Mouse (Mus musculus) naive thymus-derived CD4-positive, alpha-beta T cell, adult 2 months (primary cell): ENCODE measurements around the gene Lpin1.

Source experiments
- DNase-seq: peaks from one replicate; pipeline ENCODE4 v3.0.0-alpha.2; 2011; ENCODE audit warnings: low read depth

The Lpin1 gene

GRCm38 (mm10) chr12:16570371-16571060 is 40.2 kb downstream of the Lpin1 start:
- peak; percentile 22 for DNase-seq

DNA sequence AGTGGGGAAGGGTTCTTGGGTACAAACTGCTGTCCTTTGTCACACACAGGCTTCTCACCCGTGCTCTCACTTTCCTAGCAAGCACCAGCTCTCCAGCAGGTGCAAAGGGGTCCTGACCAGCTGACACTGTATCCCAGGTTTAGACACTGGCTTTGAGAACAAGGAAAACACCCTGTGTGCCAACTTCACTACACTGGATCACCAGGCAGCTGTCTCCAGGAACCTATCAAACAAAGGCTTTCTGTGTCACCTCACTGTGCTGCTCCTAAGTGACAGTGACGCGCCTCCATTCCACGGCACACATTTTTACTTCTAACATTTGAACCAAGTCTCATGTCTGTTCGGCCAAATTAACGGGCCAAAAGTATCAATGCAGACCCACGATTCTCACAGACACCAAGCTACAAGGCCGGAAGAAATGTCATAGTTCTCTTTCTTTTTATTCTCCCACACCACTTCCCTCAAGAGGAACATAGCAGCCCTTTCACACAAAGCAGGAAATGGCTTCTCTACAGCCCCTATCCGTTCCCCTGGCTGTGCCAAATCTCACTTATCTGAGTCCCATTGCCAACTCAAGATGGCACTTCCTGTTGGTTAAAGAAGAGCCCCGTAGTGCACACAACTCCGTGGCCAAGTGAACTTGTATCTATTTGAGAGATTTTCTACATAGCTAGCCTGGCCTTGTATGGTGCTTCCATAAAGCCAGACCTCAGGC is 41.7 kb downstream of the Lpin1 start:
- peak; percentile 70 for DNase-seq

- DNase-seq = peak; percentile 90
Observed at GRCm38 (mm10) chr12:16568496-16568895, 42.3 kb downstream of the Lpin1 start.

- no peak for DNase-seq
Observed at GRCm38 (mm10) chr12:16568090-16568489, 42.7 kb downstream of the Lpin1 start.

GRCm38 (mm10) chr12:16563427-16563826 is 47.3 kb downstream of the Lpin1 start:
- no peak for DNase-seq

GRCm38 (mm10) chr12:16562647-16563046 is 48.1 kb downstream of the Lpin1 start:
- no peak for DNase-seq

DNA sequence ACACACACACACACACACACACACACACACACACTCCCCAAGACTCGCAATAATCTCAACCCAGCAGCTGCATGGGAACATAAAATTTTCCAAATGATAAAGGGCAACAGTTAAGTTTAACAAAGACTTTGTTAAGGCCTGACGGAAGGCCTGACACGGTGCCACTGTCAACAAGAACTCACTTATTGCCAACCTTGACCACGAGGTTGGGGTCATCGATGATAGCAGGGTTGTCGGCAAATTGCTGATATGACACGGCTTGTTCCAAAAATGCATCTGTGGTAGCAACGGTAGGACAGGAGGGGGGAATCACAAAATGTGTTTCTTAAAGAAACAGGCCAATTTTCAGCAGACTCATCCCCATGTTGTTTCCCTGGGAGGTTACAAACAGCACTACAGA is 48.6 kb downstream of the Lpin1 start:
- no peak for DNase-seq

DNA sequence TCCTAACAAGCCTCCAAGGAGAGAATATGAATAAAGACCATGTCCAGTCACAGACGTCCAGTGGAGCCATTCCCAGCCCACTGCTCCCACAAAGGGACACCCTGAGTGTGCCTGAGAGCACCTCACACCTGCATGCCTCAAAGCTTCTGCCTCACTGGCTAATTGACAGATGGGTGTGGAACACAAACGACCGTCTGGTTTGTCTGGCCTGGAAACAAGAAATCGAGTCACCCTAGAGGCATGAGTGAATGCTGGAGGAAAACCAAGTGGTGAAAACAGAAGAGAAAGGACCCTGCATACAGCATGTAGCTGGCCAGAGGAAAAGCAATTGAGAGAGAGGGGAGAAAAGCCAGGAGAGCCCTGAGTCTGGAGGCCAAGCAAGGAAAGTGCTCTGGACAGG is 53.5 kb downstream of the Lpin1 start:
- DNase-seq = no peak

DNA sequence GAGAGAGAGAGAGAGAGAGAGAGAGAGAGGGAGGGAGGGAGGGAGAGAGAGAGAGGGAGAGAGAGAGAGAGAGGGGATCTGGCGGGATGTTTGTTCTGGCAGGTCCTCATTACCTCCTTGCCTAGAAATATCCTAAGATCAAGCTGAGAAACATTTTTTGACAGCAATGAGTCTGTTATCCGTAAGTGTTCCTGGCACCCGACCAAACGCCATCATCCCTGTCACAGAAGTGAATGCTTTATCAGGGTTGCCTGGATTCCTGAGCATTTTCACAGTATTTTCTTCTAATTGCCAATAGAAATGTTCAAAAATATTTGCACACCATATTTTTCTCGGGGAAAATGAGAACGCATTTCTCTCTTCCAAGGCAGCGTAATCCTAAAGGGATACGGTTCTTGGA is 56.6 kb downstream of the Lpin1 start:
- DNase-seq = no peak

GRCm38 (mm10) chr12:16552108-16552771 is 58.5 kb downstream of the Lpin1 start:
- DNase-seq = no peak

DNA sequence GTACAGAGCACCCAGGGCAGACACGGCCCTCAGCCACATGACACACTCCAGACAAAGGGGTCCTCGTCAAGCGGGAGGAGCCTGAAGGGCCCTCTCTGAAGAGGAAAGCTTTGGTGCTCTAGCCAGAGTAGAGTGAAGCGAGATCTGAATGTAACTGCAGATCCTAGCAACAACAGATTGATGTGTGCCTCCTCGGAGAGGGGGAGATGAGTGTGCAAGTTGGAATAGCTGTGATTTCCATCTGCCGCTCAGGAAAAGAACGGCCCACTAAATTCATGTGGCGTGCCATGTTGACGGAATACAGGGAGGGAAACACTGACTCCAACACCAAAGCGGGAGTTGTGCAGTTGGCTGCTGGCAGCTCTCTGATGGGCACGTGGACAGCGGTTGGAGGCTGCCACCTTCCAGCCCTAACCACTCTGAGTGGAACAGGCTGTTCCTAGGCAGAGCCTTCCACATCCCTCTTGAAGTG is 59.7 kb downstream of the Lpin1 start:
- no peak for DNase-seq

- no peak for DNase-seq
Observed at GRCm38 (mm10) chr12:16548824-16549375, 61.9 kb downstream of the Lpin1 start.

- no peak for DNase-seq
Observed at GRCm38 (mm10) chr12:16541606-16542005, 69.2 kb downstream of the Lpin1 start.

DNA sequence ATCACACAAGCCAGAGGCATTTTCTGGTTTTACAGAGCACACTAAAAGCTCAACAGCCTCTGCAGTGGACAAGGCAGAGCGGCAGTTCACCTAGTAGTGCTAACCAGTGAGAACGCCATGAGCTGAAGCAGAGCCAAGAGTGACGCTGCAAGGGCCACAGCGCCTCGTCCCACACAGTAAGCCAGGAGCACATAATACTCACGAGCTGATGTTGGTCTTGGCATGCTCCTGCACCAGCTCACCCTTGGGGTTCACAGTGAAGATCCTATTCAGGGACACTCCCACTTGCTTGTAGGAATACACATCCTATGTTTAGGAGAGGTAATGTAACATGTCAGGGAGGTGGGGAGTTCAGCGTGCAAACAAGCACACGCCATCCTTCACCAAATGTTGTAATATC is 70.1 kb downstream of the Lpin1 start:
- no peak for DNase-seq

DNA sequence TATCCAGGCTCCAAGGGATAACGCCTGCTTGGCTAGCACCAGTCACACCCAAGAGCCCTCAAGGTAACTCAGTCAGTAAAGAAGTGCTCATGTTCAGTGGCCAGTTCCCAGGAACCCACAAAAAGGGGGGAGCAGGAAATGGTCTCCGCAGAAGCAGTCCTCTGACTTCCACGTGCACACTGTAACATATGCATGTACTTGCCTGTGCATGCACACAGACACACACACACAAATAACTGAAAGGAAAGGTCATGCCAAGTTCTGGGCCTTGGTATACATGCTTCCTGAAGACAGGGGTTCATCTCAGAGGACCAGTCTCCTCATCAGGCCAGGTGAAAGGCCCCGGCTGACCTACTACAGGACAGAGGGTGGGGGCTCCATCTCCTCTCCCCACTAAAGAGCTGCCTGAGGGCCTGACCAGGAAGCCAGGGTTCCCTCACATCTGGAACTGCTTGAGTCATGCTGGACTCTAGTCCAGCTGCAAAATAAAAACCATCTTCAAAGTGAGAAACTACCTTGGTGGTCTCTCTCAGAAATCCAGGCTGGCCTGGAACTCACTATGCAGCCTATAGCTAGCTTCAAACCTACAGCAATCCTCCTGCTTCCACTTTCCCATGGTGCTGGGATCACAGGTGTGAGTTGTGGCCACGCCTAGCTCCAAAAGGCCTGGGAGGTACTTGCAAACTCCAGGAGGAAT is 70.7 kb downstream of the Lpin1 start:
- no peak for DNase-seq

DNA sequence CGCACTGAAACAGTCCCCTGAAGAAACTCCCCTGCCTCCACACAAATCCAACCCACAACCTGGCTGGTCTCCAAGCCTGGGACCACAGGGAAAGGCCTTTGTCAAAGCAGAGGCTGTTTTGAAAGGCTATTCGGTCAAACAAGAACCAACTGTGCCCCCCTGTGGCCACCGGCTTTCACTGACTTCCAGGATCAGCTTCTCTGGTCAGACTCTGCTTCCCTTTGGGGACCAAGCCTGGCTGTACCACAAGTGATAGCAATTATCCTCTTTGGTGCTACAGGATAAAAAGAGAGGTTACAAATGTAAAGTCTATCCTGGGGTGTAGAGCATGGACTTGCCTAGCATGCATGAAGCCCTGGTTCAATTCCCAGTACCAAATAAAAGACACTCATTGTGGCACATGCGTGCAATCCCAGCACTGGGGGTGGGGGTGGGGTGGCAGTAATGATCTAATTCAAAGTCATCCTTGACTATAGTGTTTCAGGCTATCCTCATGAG is 77.4 kb downstream of the Lpin1 start:
- peak; percentile 48 for DNase-seq

DNA sequence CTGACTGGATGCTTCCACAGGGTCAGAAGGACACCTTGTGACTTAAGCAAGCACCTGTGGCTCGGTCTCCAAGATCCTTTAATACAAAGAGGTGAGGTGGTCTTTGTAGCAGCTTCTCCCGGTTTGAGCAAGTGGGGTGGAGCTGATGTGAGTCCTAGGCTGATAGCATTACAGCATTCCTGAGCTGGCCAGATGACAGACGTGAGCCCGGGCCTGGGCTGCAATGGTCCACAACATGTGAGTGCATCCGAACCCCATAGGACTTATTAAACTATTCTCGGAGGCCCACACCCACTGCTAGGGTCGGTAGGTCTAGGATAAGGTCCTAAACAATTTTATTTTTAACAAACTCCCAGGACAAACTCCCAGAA is 77.9 kb downstream of the Lpin1 start:
- no peak for DNase-seq

DNA sequence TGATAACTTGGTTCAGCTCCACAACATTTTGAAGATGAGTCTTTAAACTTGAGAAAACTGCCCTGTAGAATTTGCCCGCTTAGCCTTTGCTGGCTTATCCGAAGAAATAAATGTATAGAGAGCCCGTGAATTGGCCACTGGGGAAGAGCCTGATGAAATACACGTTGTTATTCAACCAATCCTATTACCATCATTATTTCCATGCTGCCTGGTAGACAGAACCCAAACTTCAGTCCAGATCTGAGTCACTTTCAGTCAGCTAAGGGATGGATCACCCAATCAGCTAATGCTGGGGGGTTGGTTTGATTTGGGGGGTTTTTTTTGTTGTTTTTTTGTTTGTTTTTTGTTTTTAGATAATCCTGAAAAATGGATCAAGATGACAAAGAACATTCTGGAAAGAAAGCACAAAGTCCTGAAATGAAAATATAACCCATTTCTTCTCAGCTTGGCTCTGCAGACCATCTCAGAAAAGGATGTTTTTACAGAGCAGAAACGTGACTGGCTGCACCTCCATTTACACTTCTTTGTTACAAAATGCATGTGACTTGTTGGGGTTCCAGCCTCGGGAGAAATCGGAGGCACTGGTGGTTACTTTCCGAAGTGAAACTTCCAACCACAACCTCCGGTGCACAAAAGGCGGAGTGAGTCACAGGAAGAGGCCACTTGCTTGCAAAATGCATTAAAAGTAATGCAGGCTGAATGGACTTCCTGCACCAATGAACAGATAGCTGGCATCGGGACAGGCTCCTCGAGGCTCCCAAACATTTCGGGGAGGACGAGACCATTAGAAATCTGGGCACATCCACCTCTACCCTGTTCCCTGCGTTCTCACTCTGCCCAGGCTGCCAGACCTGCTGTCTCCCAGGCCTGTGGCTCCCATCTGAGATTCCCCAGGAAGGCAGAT is 78.6 kb downstream of the Lpin1 start:
- peak; percentile 86 for DNase-seq

DNA sequence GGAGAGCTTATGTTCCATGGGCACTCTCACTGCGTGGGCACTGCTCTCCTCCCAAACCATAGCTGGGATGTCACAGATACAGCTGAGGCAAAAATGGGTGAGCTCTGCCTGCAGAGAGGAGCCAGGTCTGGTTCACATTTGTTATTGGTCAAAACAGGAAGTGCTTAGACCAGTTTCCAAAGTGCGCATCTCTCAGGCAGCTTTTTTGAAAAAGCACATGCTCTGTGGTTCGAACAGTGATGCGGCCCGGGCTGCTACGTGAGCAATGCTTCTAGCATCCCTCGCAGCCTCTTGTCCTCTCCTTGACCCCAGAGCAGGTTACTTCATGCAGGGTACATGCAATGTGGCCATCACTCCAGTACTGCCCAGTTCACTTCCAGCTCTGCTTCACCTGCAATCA is 82.1 kb downstream of the Lpin1 start:
- DNase-seq = peak; percentile 21

GRCm38 (mm10) chr12:16527941-16528340 is 82.8 kb downstream of the Lpin1 start:
- DNase-seq = no peak

- DNase-seq = no peak
Observed at GRCm38 (mm10) chr12:16526862-16527261, 83.9 kb downstream of the Lpin1 start.
